Mouse (Mus musculus) stomach, embryonic 16.5 days (tissue): Measurements from ENCODE around the gene Anxa1. TPM values are rescaled to one million over a fixed set of nuclear protein-coding genes. Genes with fewer than 3 reads are reported as not detected.

Experiments
- ATAC-seq: fragments of 200-750 bp; cut with Nextera tagmentation; 2 replicates; pipeline ENCODE4 v1.8.0; 2017; ENCODE audit warnings: moderate number of reproducible peaks, moderate TSS enrichment; ENCODE audit not compliant: insufficient read depth, low FRiP score
- H3K27ac ChIP-seq: fragments of 300-500 bp; sonication (generic); 2 replicates; pipeline ENCODE4 v1.5.1; 2014; ENCODE audit warnings: low read length
- H3K27me3 ChIP-seq: fragments of 300-500 bp; sonication (generic); 2 replicates; pipeline ENCODE4 v1.6.1; 2014; ENCODE audit warnings: low read length, control low read depth, mixed read lengths; ENCODE audit not compliant: control insufficient read depth, insufficient read depth
- H3K36me3 ChIP-seq: fragments of 300-500 bp; sonication (generic); 2 replicates; pipeline ENCODE4 v1.6.1; 2014; ENCODE audit warnings: low read length; ENCODE audit not compliant: control insufficient read depth, insufficient read depth
- H3K4me1 ChIP-seq: fragments of 300-500 bp; sonication (generic); 2 replicates; pipeline ENCODE4 v1.6.1; 2014; ENCODE audit warnings: low read length, control low read depth, mixed read lengths; ENCODE audit not compliant: control insufficient read depth, insufficient read depth
- H3K4me2 ChIP-seq: fragments of 300-500 bp; sonication (generic); 2 replicates; pipeline ENCODE4 v1.6.1; 2014; ENCODE audit warnings: low read depth, low read length, mixed read lengths
- H3K4me3 ChIP-seq: fragments of 300-500 bp; sonication (generic); replicated peaks from 2 replicates; pipeline ENCODE4 v1.5.1; 2014; ENCODE audit warnings: mild to moderate bottlenecking, low read length
- H3K9ac ChIP-seq: fragments of 300-500 bp; sonication (generic); 2 replicates; pipeline ENCODE4 v1.6.1; 2014; ENCODE audit warnings: low read length
- H3K9me3 ChIP-seq: fragments of 300-500 bp; sonication (generic); replicated peaks from 2 replicates; pipeline ENCODE4 v1.6.1; 2016; ENCODE audit warnings: low read length, control low read depth; ENCODE audit not compliant: control insufficient read depth
- WGBS: fragments of 180-500 bp; shearing (Covaris S2); extraction: QIAGEN DNeasy Blood & Tissue Kit; methylation state at CpG from one replicate; pipeline ENCODE4 v1.1.7; 2014; 5-methylcytosine and 5-hydroxymethylcytosine counted together
- polyA plus RNA-seq: library from polyadenylated mRNA; unstranded; fragments of >200 nt; fragmentation: Nextera tagmentation; extraction: Ambion mirVana; gene quantifications from 2 replicates; pipeline ENCODE4 v1.2.1, GENCODE M21; 2015

The Anxa1 gene
- polyA plus RNA-seq, 1 experiment from 2014 or later = 1,277 TPM

DNA sequence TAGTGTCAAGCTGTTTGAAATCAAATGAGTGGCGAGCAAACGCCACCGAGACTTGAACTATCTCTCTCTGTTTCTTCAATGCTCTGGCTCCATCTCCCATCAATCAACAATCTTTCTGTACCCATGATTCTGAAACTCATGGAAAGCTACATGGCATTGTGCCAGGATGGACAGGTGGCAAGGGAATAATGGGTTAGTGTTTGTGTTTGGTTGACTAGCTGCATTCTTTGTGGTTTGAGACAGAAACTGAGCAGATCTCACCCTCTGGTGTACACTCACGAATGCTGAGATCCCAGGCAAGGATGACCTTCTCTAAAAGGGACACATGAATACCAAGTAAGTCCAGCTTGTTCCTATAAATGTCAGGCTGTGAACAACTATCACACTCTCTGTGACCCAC is 14.3 kb upstream of the Anxa1 start:
- 51% methylated on average over 4 of the region's 4 CpGs for WGBS
- Histone ChIP-seq H3K36me3 (no peaks in the 10 kb centered on the region), H3K27me3 (no peaks in the 10 kb centered on the region), H3K4me3 (no peak overlapping the region), H3K4me2 (no peak overlapping the region), H3K4me1 (peaks cover 2% of the 10 kb centered on the region; the same call in 1 of the 2 replicates), H3K9ac (no peak overlapping the region), H3K27ac (peak overlapping the region; percentile 31), H3K9me3 (no peaks in the 10 kb centered on the region)
- ATAC-seq = no peak

GRCm38 (mm10) chr19:20403740-20404139 is 13.0 kb upstream of the Anxa1 start:
- 63% methylated on average over 3 of the region's 3 CpGs for WGBS
- Histone ChIP-seq H3K4me1 (peaks cover 2% of the 10 kb centered on the region; the same call in 1 of the 2 replicates), H3K27ac (no peak overlapping the region), H3K36me3 (no peaks in the 10 kb centered on the region), H3K27me3 (no peaks in the 10 kb centered on the region), H3K4me2 (no peak overlapping the region), H3K9me3 (no peaks in the 10 kb centered on the region), H3K4me3 (no peak overlapping the region), H3K9ac (no peak overlapping the region)
- ATAC-seq = no peak

DNA sequence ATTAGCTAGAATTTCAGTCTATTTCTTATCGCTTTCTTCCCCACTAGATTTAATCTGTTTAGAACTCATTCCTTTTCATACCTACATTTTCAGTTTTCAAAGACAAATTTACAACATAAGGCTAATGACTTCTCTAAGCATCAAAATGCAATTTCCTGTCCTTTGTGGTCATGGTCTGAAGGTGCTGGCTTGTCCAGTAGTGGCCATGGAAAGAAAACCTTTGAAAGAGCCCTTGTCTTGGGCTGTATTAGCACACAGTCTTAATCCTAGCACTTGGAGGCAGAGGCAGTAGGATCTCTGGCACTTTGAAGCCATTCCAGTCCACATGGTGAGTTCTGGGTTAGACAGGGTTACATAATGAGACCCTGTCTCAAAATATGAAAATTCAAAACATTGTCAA is 12.5 kb upstream of the Anxa1 start:
- Histone ChIP-seq H3K4me3 (no peak overlapping the region), H3K9me3 (no peaks in the 10 kb centered on the region), H3K36me3 (no peaks in the 10 kb centered on the region), H3K4me2 (no peak overlapping the region), H3K27me3 (no peaks in the 10 kb centered on the region), H3K4me1 (peaks cover 2% of the 10 kb centered on the region; the same call in 1 of the 2 replicates), H3K27ac (no peak overlapping the region; the same call in 1 of the 2 replicates), H3K9ac (no peak overlapping the region)
- ATAC-seq = no peak
- 95% methylated on average over 1 of the region's 1 CpGs for WGBS

DNA sequence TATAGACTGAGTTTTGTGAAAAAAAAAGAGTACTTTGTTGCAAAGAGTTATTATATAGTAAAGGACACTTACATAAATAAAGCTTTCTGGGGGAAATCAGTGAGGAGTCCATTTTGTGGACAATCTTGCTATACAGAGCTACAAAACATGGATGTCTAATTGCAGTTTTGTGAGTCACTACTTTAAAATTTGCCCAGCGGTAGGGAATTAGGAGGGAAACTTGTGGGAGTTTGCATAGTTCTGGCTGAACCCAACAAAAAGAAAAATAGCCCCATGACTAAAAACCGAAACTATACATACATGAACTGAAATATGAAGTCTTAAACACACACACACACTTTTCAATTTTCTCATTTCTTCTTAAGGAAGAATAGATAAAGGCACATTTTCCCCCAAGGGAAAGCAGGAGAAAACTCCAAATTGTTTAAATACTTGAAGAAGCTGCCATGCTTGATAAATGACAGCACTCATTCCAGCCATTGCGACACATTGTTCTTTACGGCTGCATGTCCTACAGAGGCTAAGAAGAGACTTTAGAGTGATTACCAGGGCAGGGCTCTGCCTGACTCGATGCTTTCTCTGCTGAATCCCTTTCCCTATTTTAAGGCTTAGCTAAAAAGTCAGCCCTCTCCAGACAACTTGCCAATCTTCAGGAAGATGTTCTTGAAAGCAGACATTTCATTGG is 11.9 kb upstream of the Anxa1 start:
- H3K9me3 ChIP-seq = no peaks in the 10 kb centered on the region
- 45% methylated on average over 5 of the region's 5 CpGs for WGBS
- ATAC-seq = no peak
- H3K36me3 ChIP-seq = no peaks in the 10 kb centered on the region
- peaks cover 2% of the 10 kb centered on the region; the same call in 1 of the 2 replicates for H3K4me1 ChIP-seq
- no peak overlapping the region for H3K9ac ChIP-seq
- peak overlapping the region; percentile 61 for H3K27ac ChIP-seq
- no peak overlapping the region for H3K4me3 ChIP-seq
- H3K27me3 ChIP-seq = no peaks in the 10 kb centered on the region
- no peak overlapping the region for H3K4me2 ChIP-seq

GRCm38 (mm10) chr19:20401961-20402360 is 11.2 kb upstream of the Anxa1 start:
- no peak overlapping the region for H3K4me2 ChIP-seq
- no peaks in the 10 kb centered on the region for H3K9me3 ChIP-seq
- H3K4me1 ChIP-seq = peaks cover 2% of the 10 kb centered on the region; the same call in 1 of the 2 replicates
- 63% methylated on average over 3 of the region's 3 CpGs for WGBS
- H3K9ac ChIP-seq = no peak overlapping the region
- no peak for ATAC-seq
- H3K27me3 ChIP-seq = no peaks in the 10 kb centered on the region
- H3K27ac ChIP-seq = peak overlapping the region; percentile 66
- no peaks in the 10 kb centered on the region for H3K36me3 ChIP-seq
- H3K4me3 ChIP-seq = no peak overlapping the region

DNA sequence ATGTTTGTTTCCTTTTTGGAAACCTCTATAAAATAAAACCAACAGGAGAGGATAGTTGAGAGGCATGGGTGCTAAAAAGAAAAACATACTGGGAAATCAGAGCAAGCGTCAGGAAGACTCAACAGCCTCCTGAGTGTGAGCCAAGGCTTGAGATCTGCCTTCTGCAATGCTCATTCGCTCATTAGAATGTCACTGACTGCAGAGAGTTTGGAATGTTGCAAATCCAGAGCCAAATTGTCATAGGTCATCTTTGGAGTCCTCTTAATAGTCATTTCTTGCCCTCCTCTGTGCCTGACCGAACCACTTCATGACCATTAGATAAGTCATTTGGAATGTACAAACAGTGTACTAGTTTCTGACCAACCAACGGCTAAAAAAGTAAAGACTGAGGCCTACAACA is 8.4 kb upstream of the Anxa1 start:
- ATAC-seq = no peak
- Histone ChIP-seq H3K9ac (no peak overlapping the region), H3K9me3 (no peaks in the 10 kb centered on the region), H3K4me3 (no peak overlapping the region), H3K27ac (no peak overlapping the region), H3K4me1 (peaks cover 2% of the 10 kb centered on the region; the same call in 1 of the 2 replicates), H3K27me3 (no peaks in the 10 kb centered on the region), H3K4me2 (no peak overlapping the region), H3K36me3 (no peaks in the 10 kb centered on the region)
- WGBS = 67% methylated on average over 4 of the region's 4 CpGs

GRCm38 (mm10) chr19:20397092-20397491 is 6.3 kb upstream of the Anxa1 start:
- Histone ChIP-seq H3K9ac (no peak overlapping the region), H3K36me3 (no peaks in the 10 kb centered on the region), H3K4me2 (no peak overlapping the region), H3K4me1 (peaks cover 5% of the 10 kb centered on the region; the same call in 1 of the 2 replicates), H3K9me3 (no peaks in the 10 kb centered on the region), H3K27me3 (no peaks in the 10 kb centered on the region), H3K27ac (no peak overlapping the region), H3K4me3 (no peak overlapping the region)
- ATAC-seq = no peak
- 96% methylated on average over 1 of the region's 1 CpGs for WGBS

DNA sequence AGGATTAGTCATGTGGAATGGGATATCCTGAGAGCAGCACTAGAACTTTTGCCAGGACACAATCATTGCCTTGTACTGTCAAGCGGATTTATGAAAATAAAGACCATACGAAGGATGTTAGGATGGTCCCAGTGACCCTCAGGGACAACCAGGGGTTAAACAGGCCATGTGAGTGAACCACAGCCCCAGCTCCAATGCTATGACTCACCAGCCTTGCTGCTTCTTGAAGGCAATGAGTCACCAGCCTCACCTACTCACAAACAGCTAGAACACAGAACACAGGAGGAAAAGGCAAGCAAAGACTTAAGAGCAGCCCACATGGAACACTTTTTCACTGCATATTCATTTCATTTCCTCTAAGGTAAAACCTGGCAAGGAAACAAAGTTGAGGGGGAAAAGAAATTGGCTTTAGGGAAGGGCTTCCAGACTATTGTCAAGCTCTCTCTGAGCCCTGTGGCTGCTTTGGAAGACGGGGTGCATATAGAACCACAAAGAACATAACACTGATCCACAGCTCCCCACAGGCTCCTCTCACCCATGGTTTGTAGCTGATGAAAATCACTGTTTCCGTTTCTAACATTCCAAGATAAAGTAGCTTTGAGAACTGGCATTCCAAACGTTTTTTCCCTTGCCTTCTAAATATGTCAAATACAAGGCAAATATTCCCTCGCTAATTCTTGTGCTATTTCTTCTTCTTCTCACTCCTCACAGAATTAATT is 3.0 kb upstream of the Anxa1 start:
- H3K9me3 ChIP-seq = no peaks in the 10 kb centered on the region
- H3K27ac ChIP-seq = peak overlapping the region; percentile 88
- no peak overlapping the region for H3K4me2 ChIP-seq
- H3K36me3 ChIP-seq = no peaks in the 10 kb centered on the region
- no peaks in the 10 kb centered on the region for H3K27me3 ChIP-seq
- no peak overlapping the region for H3K9ac ChIP-seq
- H3K4me3 ChIP-seq = no peak overlapping the region
- peaks cover 5% of the 10 kb centered on the region; the same call in 1 of the 2 replicates for H3K4me1 ChIP-seq
- WGBS = 54% methylated on average over 6 of the region's 6 CpGs
- ATAC-seq = peak; percentile 81; the same call in 1 of the 2 replicates

DNA sequence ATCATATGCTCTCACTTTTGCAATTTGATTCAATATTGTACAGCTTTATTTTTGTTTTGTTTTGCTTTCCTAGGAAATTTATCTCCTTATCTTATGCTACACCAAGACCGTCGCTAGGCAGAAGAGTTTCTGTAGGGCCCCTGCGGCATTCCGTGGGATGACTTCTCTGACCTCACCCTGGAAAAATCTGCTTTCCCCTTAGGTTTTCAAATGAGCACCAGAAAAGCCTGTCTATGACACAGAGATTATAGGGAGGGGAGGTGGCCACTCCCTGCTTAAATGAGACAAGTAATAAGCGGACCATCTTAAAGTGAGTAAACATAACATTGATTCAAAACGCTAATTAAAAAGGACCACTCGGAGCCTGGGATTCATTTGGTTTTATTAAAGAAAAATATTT is 1.0 kb downstream of the Anxa1 start:
- peak overlapping the region; percentile 89 for H3K27ac ChIP-seq
- no peak for ATAC-seq

More for the DNA sequence above, 1.0 kb downstream of the Anxa1 start:
- H3K9ac ChIP-seq = peak overlapping the region; percentile 68
- H3K27me3 ChIP-seq = no peaks in the 10 kb centered on the region
- H3K9me3 ChIP-seq = no peaks in the 10 kb centered on the region
- 49% methylated on average over 7 of the region's 7 CpGs for WGBS
- peak overlapping the region; percentile 51 for H3K4me3 ChIP-seq
- H3K36me3 ChIP-seq = no peaks in the 10 kb centered on the region
- H3K4me2 ChIP-seq = peak overlapping the region; percentile 44
- peaks cover 5% of the 10 kb centered on the region; the same call in 1 of the 2 replicates for H3K4me1 ChIP-seq
